Mouse (Mus musculus): ENCODE results near the gene Cmtm2a.

Gene Cmtm2a

DNA sequence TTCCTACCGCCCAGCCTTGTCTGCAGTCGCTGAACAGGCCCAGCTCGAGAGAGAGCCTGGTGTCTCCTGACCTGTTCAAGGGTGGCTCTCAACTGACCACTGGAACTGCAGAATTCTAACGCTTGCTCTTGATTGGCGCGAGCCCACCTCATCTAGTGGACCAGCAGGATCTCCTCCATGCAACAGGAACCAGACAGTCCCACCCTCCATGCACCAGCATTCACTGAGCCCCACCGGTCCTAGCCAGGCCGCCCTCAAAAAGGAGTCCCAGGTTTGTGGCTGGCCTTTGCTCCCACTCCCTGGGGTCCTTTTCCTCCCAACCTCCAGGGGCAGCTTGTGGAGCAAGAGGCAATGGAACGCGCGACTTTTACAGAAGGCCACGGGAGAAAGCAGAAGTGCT is at the start of gene Cmtm2a:
Cmtm2a (minus strand) TSS at position 101 of the 400 bp plus-strand sequence.
- 88% methylated on average over 12 of the region's 12 CpGs for WGBS

DNA sequence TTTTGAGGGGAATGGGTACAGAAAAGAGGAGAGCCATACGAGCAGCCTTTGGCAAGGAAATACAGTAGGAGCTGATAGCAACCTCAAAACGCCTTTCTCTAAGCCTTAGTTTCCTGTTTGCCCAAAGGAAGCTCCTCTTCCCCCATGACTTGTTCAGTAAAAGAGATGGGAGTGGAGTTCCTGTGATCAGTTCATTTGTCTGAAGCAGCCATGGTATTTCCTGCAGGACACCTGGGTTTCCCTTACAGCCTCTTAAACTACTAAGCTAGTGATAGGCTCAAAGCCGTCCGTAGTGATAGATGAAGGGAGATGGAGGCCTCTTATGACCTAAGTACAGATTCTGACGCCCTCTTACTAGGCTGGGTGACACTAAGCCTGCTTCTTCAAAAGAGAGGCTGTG is 49.4 kb upstream of the Cmtm2a start:
- WGBS = 83% methylated on average over 5 of the region's 5 CpGs

DNA sequence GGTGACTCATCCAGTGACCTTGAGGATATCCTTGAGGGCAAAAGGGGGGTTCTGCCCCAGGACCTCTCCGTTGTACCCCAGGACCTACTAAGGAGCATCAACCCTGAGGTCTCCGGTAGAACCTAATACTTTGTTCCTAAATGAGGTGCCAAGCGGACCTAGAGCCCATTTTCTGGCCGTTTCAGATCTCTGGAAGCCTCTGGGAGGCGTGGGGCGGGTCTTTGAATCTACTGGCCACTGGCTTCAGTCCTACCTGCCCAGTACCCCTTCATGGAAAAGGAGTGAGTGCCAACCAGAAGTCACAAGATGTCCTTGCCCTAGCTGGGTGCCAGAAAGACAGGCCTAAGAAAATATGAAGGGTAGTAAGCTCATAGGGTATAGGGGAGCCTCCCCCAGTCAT is 48.7 kb upstream of the Cmtm2a start:
- 63% methylated on average over 6 of the region's 6 CpGs for WGBS

DNA sequence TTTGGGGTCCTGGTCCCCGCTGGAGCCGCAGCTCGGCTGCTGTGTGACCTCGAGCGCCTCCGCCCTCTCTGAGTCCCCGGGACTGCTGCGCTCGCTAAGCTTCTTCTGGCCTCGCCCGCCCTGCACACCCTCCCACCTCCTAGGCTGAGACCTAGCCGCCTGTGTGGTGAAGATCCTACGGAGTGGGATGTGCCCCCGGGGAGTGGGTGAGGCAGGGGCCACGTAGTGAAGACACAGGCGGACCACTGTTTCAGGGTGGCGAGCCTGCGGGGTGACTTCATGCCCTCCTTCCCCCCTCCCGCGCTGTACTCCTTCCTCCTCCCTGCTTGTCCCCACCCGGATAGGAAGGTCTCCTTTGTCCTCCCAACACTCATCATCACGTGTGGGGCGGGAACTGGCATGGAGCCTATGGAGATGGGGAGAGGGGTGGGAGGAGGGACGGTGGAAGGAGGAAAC is 48.2 kb upstream of the Cmtm2a start:
- 1% methylated on average over 24 of the region's 24 CpGs for WGBS

DNA sequence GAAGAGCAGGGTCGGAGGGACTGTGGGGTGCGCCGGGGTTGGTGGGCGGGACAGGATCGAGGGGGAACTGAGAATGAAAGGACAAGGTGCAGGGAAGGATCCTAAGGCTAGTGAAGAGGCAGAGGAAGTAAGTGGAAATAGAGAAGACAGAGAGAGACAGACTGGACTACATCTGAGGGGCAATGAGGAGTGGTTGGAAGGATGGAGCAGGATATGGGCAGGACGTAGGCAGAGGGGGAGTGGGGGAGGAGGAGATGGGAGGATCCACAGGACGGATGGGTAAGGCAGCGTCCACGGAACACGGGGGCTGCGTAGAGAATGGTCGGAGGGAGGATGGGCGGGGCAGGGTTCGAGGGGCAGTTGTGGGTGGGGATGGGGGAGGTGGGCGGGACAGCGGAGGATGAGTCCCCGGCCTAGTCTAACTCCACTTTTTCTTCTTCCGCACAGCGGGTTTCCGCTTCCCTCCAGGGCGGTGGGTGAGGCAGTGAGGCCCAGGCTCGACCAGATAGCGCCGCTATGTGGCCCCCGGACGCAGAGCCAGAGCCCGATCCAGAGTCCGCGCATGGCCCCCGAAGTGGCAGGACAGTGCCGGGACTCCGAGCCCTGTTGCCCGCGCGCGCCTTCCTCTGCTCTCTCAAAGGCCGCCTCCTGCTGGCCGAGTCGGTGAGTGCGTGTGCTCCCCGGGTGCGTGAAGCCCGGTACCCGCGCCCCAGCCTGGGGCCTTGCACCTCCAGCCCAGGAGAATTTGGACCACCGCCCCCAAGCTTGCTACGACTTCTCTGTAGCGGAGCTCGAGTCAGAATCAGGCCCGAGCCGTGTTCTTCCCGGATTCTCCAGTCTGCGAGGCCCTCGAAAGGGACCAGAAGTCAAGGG is 47.5 kb upstream of the Cmtm2a start:
- WGBS = under 1% methylated on average over 54 of the region's 54 CpGs

DNA sequence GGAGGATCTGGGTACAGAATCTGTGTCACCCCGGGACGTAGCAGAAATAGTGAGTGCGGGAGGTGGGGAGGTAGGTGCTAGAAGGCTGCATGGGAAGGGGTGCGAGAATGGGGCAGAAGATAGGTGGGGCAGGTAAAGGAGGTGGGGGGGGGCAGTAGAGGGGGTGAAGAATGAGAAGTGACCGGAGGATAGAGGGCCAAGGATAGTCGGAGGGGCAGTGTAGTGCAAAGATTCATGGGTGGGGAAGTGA is 46.9 kb upstream of the Cmtm2a start:
- 9% methylated on average over 6 of the region's 6 CpGs for whole genome bisulfite sequencing

DNA sequence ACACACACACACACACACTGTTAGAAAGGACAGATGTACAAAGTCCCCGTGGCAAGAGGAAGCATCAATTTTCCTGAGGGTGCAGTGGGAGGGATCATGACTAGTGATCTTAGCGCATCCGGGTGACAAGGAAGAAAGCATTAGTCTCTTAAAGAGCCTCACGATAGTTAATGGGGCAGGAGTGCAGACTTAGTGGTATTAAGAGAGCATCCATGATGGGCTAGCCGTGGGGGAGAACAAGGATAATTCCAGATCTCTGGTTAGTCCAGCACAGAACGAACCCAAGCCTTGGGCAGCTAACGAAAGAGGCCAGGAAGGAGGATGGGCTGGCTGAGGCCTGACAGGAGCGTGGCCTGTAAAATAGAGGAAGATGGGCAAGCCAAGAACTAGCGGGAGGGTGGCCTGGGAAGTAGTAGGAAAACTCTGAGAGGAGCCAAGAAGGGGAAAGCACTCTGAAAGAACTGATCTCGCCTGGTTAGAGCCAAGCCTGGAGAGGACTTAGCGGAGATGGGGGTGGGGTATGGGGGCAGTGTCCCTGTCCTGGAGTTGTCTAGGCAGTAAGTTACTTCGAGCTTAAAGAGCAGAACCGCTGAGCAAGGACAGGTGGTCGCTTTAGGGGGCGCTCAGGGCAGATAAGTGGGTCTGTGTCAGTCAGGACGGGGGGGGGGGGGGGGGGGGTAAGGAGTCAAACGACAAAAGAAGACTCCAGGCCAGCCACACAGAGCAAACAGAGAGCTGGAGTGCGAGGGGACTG is 46.4 kb upstream of the Cmtm2a start, which contains the start of gene Cmtm3:
Cmtm3 (plus strand) TSS at position 182 of the 754 bp plus-strand sequence.
- WGBS = 37% methylated on average over 17 of the region's 18 CpGs

DNA sequence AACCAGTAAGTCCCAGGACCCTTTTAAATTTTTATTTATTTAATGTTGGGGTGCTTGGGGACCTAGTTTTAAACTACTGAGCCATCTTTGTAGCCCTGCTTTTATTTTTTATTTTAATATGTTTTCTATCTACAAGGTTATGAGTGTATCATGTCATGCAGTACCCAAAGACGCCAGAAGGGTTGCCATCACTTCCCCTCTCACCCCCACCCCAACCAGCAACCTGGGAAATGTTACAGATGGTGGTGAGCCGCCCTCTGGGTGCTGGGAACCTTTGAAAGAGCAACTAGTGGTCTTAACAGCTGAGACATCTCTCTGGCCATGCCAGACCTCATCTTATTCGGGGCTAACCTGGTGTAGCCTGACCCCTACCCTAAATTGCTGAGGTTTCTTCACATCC is 44.9 kb upstream of the Cmtm2a start:
- 64% methylated on average over 3 of the region's 3 CpGs for WGBS

DNA sequence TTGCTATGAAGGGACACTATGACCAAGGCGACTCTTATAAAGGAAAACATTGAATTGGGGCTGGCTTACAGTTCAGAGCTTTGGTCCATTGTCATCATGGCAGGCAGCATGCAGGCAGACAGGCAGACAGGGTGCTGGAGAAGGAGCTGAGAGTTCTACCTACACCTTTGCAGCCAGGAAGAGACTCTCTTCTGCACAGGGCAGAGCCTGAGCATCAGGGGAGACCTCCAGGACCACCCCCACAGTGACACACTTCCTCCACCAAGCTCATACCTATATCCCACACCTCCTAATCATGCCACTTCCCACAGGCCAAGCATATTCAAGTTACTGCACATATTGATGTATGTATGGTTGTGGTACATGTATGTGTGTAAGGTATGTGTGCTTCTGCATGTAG is 43.8 kb upstream of the Cmtm2a start:
- WGBS = 93% methylated on average over 1 of the region's 1 CpGs

DNA sequence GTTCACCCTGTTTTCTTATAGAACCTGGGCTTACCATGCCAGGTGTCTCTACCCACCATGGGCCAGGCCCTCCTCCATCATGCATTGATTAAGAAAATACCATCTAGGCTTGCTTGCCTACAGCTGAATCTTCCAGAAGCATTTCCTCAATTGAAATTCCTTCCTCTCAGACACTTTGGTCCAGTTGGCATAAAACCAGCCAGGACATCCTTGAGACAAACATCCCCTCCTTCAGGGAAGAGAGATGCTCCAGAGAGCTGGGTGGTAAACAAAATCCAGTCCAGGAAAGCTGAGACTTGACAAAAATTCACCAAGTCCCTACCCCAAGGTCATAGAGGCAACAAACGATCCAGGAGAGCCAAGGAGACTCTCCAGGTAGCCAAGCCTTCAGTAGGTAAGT is 41.2 kb upstream of the Cmtm2a start:
- WGBS = 89% methylated on average over 1 of the region's 1 CpGs

DNA sequence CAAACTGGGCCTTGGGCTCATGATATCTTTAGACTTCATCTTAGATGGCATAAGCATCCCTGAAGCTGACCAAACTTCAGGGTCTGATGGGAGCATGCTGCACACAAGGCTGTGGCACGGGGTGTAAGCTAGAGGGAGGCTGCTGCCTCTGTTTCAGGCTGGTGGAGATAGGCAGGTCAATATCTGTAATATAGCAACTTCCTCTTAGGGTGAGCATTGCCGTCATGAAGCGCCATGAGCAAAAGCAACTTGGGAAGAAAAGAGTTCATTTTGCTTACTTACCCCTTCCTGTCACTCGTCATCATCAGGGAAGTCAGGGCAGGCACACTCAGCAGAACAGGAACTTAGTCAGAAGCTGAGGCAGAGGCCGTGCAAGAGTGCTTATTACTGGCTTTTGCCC is 40.8 kb upstream of the Cmtm2a start:
- WGBS = 75% methylated on average over 5 of the region's 5 CpGs

DNA sequence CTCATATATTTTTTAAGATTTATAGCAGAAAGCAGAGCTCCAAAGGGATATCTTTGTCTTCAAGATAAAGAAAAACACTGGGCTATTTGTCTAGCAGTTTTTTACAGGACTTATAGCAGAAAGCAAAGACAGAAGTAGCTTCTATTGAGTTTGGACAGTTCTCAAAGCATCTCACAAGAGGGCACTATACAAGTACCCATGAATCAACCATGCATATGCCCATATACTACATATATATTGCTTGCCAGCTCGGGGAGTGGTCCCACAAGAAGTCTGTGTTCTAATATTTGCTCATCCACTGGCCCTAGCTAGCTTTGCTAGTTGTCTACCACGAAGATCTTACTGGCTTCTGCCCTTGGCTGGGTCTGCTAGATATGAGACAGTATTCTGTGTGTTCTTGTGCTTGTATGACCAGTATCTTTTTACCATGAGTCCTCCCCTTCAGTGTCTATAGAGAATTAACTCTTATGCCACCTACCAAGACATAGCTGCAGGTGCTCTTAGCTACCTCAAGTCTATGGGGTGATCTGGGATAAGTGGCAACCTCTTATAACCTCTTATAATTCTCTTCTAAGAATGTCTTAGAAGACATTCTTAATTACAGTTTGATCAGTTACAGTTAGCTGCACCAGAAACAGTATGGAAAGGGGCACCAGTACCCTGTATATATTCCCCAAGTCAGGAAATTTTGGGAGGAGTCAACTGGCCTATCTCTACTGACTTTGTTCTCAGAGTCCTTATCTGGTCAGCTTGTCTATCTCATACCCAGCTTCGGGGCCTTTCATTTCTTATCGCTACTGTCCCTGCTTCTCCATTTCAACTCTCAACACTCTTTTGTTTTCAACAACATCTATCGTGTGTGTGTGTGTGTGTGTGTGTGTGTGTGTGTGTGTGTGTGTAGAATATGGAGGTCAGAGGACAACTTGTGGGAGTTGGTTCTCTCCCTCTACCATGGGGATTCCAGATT is 40.0 kb upstream of the Cmtm2a start:
- WGBS = 84% methylated on average over 5 of the region's 5 CpGs

DNA sequence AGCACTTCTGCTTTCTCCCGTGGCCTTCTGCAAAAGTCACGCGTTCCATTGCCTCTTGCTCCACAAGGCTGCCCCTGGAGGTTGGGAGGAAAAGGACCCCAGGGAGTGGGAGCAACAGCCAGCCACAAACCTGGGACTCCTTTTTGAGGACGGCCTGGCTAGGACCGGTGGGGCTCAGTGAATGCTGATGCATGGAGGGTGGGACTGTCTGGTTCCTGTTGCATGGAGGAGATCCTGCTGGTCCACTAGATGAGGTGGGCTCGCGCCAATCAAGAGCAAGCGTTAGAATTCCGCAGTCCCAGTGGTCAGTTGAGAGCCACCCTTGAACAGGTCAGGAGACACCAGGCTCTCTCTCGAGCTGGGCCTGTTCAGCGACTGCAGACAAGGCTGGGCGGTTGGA is 28.9 kb upstream of the Cmtm2a start, which contains the start of gene Cmtm2b:
Cmtm2b (plus strand) TSS at position 301 of the 400 bp plus-strand sequence.
- 92% methylated on average over 12 of the region's 12 CpGs for WGBS

DNA sequence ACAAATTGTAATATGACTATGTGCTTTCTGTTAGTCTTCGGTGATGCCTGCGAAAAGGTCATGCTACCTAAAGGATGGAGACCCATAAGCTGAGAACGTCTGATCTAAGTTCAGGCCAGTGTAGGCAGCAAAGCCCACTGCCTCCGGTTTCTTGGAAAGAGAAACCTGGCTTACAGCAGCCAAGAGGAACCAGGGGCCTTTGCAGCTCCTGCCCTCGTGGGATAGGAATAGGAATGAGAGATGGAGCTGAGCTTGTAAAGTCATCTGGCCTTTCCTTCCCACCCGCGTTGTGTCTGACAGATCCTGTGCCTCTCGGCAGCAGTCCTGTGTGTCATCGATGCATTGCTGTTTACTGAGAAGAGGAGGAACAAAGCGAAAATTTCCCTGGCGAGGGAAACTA is 28.3 kb upstream of the Cmtm2a start, which contains the start of gene Gm11020:
Gm11020 (plus strand) TSS at position 301 of the 400 bp plus-strand sequence.
- 76% methylated on average over 11 of the region's 11 CpGs for WGBS

DNA sequence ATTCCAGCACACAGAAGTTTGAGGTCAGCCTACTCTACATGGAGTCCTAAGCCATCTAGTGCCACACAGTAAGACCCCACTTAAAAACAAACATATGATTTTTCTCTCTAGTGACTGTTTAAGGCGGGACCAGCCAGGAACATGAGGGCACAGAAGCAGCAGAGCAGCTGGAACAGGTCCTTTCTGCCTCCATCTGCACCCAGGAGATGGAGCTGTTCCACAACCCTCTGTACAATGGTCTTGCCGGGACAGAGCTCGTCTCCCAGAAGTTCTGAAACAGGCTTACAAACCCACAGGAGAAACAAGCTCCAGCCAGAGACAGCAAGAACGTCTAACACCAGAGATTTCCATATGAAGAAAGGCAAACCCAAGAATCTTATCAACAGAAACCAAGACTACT is 20.3 kb upstream of the Cmtm2a start:
- 48% methylated on average over 4 of the region's 4 CpGs for WGBS

DNA sequence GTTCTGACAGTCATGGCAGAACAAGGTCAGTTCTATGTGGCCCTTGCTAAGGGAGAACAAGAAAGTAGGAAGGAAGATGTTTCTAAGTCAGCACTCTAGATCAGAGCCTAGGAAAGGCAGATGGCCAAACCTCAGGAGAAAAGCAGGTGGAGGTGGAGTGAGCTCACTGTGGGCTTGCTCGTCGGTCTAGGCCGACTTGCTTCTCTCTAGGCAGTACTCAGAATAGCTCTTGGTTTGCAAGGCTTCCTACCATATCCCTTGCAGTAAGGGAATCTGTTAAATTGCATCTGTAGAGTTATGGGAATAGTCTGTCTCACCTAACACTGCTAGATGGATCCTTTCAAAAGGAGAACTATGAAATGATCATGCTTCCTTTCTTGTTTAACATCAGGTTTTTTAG is 19.0 kb upstream of the Cmtm2a start:
- 56% methylated on average over 3 of the region's 3 CpGs for WGBS

DNA sequence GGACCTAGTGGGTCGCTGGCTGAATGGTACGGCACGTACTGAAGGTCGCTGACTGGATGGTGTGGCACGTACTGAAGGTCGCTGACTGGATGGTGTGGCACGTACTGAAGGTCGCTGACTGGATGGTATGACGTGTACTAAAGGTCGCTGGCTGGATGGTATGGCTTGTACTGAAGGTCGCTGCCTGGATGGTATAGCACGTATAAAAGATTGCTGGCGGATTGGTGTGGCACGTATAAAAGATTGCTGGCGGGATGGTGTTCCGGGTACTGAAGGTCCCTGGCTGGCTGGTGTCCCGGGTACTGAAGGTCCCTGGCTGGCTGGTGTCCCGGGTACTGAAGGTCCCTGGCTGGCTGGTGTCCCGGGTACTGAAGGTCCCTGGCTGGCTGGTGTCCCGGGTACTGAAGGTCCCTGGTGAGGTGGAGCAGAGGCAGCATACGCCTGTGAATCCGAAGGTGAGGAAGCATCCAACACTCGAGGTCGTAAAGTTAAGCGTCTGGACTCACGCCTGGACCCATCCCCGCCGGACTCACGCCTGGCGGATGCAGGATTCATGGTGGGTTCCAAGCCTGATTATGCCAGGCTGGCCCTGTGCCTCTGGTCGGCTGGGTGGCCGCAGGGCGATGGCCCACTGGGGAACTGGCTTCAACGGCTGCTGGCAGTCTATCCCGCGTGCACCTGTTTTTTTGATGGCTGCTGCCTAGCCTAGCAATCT is 16.6 kb upstream of the Cmtm2a start, which contains the start of the genes Gm45711 and Cmtm1:
Gm45711 (minus strand) TSS at position 641 of the 715 bp plus-strand sequence.
Cmtm1 (minus strand) TSS at position 705 of the 715 bp plus-strand sequence.
- 81% methylated on average over 36 of the region's 36 CpGs for WGBS

DNA sequence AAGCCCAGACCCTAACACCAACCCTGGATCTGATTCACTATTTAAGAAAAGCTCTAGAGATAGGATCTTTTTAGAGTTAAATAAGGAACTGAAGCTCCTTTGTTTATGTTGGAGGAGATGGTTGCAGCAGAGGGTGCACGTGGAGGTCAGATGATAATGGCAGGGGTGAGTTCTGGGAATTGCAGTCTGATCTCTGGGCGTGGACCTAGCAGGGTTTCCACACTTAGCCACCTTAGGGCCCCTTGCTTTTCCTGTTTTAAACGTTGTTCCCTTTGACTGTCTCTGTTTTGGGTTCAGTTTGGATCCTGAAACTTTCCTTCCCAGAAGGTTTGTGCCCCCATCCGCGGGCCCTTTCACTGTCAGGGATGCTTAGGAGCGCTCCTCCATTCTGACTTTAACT is 15.4 kb upstream of the Cmtm2a start:
- 73% methylated on average over 6 of the region's 6 CpGs for WGBS

DNA sequence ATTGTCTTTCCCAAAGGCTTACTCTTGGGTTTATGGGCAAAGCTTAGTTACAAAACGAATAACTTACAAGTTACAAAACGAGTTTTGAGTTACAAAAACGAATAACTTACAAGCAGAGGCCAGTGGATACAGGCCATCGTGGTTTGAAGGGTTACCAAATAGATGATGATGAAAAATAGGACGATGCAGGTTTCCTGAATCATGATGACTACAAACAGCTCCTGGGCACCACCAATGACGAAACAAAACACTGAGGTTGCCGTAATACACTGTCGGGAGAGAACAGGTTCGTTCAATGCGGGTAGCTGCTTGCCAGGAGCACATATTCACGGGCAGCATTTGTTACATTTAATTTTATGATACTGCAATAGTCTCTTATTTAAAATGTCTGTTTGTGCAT is 12.0 kb upstream of the Cmtm2a start:
- WGBS = 91% methylated on average over 11 of the region's 11 CpGs

DNA sequence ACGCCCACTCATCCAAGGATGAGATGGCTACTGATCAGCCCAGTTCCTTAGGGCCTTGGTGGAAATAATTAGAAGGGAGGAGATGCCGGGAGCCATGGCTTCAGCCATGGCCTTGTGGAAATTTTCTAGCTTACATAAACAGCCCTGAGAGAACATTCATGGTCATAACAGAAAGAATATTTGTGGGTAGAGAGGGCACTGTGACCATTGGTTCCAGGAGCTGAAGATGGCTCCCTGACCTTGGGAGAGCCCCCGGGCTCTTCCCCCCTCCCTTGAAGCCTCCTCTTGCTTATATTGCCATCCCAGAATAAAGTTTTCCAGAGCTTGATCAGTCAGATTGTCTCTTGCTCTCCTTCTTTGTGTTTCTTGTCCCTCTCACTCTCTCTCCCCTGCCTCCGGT is 9.6 kb upstream of the Cmtm2a start:
- WGBS = 98% methylated on average over 4 of the region's 4 CpGs

DNA sequence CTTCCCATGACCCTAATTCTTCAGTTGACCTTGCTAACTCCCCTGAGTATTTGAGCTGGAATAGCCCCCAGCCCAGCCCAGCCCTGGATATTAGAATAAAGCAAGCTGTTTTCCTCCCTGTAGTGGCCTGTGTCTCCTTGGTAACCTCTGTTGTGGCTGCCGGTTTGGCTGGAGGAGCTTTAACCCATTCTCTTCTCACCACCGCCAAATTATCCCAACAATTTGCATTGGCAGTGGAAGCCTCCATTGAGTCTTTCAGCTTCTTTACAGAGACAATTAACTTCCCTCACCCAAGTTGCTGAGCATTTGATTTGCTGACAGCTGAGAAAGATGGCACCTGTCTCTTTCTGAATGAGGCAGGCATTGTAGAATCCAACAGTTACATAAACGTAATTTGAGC is 8.6 kb upstream of the Cmtm2a start:
- WGBS = 38% methylated on average over 3 of the region's 3 CpGs

Measured in cerebral cortex, adult 2 months (tissue).